Mouse (Mus musculus): ENCODE results near the gene Foxn1. TPM values are rescaled to one million over a fixed set of nuclear protein-coding genes. Genes with fewer than 3 reads are reported as not detected.

Foxn1 gene
- polyA plus RNA-seq, 1 experiment = not detected

- DNase-seq (ENCODE audit: extremely low spot score in 1 of 2, low spot score in 1 of 2) = no peak
These were observed 53.7 kb downstream of the Foxn1 start for GRCm38 (mm10) chr11:78332676-78333075.

GRCm38 (mm10) chr11:78328512-78329056 is 57.8 kb downstream of the Foxn1 start:
- no peak for DNase-seq (ENCODE audit: extremely low spot score in 1 of 2, low spot score in 1 of 2)

GRCm38 (mm10) chr11:78327634-78328511 is 58.5 kb downstream of the Foxn1 start, which contains the start of gene Pigs:
Gene Pigs (plus strand): TSS chr11:78328415.
- peak; percentile 92 to 98 for DNase-seq (ENCODE audit: extremely low spot score in 1 of 2, low spot score in 1 of 2)

GRCm38 (mm10) chr11:78327215-78327614 is 59.1 kb downstream of the Foxn1 start:
- DNase-seq (ENCODE audit: extremely low spot score in 1 of 2, low spot score in 1 of 2) = no peak

GRCm38 (mm10) chr11:78324965-78325364 is 61.4 kb downstream of the Foxn1 start:
- no peak for DNase-seq (ENCODE audit: extremely low spot score in 1 of 2, low spot score in 1 of 2)

GRCm38 (mm10) chr11:78324000-78324785 is 62.2 kb downstream of the Foxn1 start:
- DNase-seq (ENCODE audit: extremely low spot score in 1 of 2, low spot score in 1 of 2) = peak in 1 of 2 experiments; percentile 67

GRCm38 (mm10) chr11:78322860-78323259 is 63.5 kb downstream of the Foxn1 start, which contains the start of gene Aldoc:
Gene Aldoc (plus strand): TSS chr11:78322968.
- peak; percentile 80 to 84 for DNase-seq (ENCODE audit: extremely low spot score in 1 of 2, low spot score in 1 of 2)

GRCm38 (mm10) chr11:78322076-78322831 is 64.1 kb downstream of the Foxn1 start:
- DNase-seq (ENCODE audit: extremely low spot score in 1 of 2, low spot score in 1 of 2) = no peak

GRCm38 (mm10) chr11:78318411-78318810 is 67.9 kb downstream of the Foxn1 start:
- no peak for DNase-seq (ENCODE audit: extremely low spot score in 1 of 2, low spot score in 1 of 2)

- no peak for DNase-seq (ENCODE audit: extremely low spot score in 1 of 2, low spot score in 1 of 2)
These were observed 72.7 kb downstream of the Foxn1 start for GRCm38 (mm10) chr11:78313662-78314061.

GRCm38 (mm10) chr11:78310861-78311511 is 75.4 kb downstream of the Foxn1 start:
- no peak for DNase-seq (ENCODE audit: extremely low spot score in 1 of 2, low spot score in 1 of 2)

Other genes with a start within 250 kb of the Foxn1 start
- gene Traf4, start 221.0 kb downstream of the Foxn1 start, polyA plus RNA-seq (2012; rRNA removed) = 21.3 and 22.0 TPM in 2 replicates
- gene Nek8, start 209.9 kb downstream of the Foxn1 start, polyA plus RNA-seq (2012; rRNA removed) = 5.7 and 7.1 TPM in 2 replicates
- gene Tlcd1, start 209.8 kb downstream of the Foxn1 start, polyA plus RNA-seq (2012; rRNA removed) = 74.4 and 74.7 TPM in 2 replicates
- 1,050 and 1,099 TPM in 2 replicates for gene Rpl23a, start 203.0 kb downstream of the Foxn1 start, polyA plus RNA-seq (2012; rRNA removed)
- gene Rab34, start 198.1 kb downstream of the Foxn1 start, polyA plus RNA-seq (2012; rRNA removed) = 62.3 and 68.1 TPM in 2 replicates
- gene Proca1, start 193.2 kb downstream of the Foxn1 start, polyA plus RNA-seq (2012; rRNA removed) = 6.9 and 7.8 TPM in 2 replicates
- gene Sdf2, start 140.8 kb downstream of the Foxn1 start, polyA plus RNA-seq (2012; rRNA removed) = 107 and 124 TPM in 2 replicates
- gene Supt6, start 140.6 kb downstream of the Foxn1 start, polyA plus RNA-seq (2012; rRNA removed) = 45.4 and 48.7 TPM in 2 replicates
- 119 and 129 TPM in 2 replicates for gene 2610507B11Rik, start 124.8 kb downstream of the Foxn1 start, polyA plus RNA-seq (2012; rRNA removed)
- 15.2 and 18.6 TPM in 2 replicates for gene BC030499, start 95.7 kb downstream of the Foxn1 start, polyA plus RNA-seq (2012; rRNA removed)
- gene Spag5, start 85.0 kb downstream of the Foxn1 start, polyA plus RNA-seq (2012; rRNA removed) = 14.7 and 16.8 TPM in 2 replicates
- 1,301 and 1,427 TPM in 2 replicates for gene Aldoc, start 63.6 kb downstream of the Foxn1 start, polyA plus RNA-seq (2012; rRNA removed)
- gene Pigs, start 58.1 kb downstream of the Foxn1 start, polyA plus RNA-seq (2012; rRNA removed) = 60.4 and 65.7 TPM in 2 replicates
- gene Unc119, start 43.1 kb downstream of the Foxn1 start, polyA plus RNA-seq (2012; rRNA removed) = 69.3 and 73.8 TPM in 2 replicates
- not detected in 2 replicates for gene Slc13a2, start 35.7 kb upstream of the Foxn1 start, polyA plus RNA-seq (2012; rRNA removed)
- gene Slc46a1, start 79.1 kb upstream of the Foxn1 start, polyA plus RNA-seq (2012; rRNA removed) = 14.1 and 14.4 TPM in 2 replicates
- gene Sarm1, start 111.2 kb upstream of the Foxn1 start, polyA plus RNA-seq (2012; rRNA removed) = 28.6 and 29.2 TPM in 2 replicates
- gene Vtn, start 112.5 kb upstream of the Foxn1 start, polyA plus RNA-seq (2012; rRNA removed) = 181 and 199 TPM in 2 replicates
- gene Sebox, start 116.9 kb upstream of the Foxn1 start, polyA plus RNA-seq (2012; rRNA removed) = 3.0 and 3.6 TPM in 2 replicates
- 51.4 and 56.6 TPM in 2 replicates for gene Tmem199, start 125.6 kb upstream of the Foxn1 start, polyA plus RNA-seq (2012; rRNA removed)
- 107 and 115 TPM in 2 replicates for gene Poldip2, start 125.6 kb upstream of the Foxn1 start, polyA plus RNA-seq (2012; rRNA removed)
- 34.2 and 36.1 TPM in 2 replicates for gene Tnfaip1, start 149.8 kb upstream of the Foxn1 start, polyA plus RNA-seq (2012; rRNA removed)
- 103 and 105 TPM in 2 replicates for gene Ift20, start 149.8 kb upstream of the Foxn1 start, polyA plus RNA-seq (2012; rRNA removed)
- 14.1 and 18.7 TPM in 2 replicates for gene Tmem97, start 164.2 kb upstream of the Foxn1 start, polyA plus RNA-seq (2012; rRNA removed)